Mouse (Mus musculus) liver, embryonic 14.5 days (tissue): ENCODE results near the gene Zfp872. TPM values are rescaled to one million over a fixed set of nuclear protein-coding genes. Genes with fewer than 3 reads are reported as not detected.
"Not testable (repeated sequence)": the region's sequence is repeated elsewhere in the genome, so short reads cannot be mapped to it uniquely, and the experiment has no call there.

ENCODE experiments used
- ATAC-seq: fragments of 200-750 bp; cut with Nextera tagmentation; 2 replicates; pipeline ENCODE4 v1.8.0; 2017; ENCODE audit warnings: moderate number of reproducible peaks, mild to moderate bottlenecking, moderate library complexity; ENCODE audit not compliant: insufficient read depth
- DNase-seq, 3 experiments: peaks; one replicate each; pipeline ENCODE4 v3.0.0-alpha.2; 2012 to 2013; ENCODE audit warnings: low read depth in 3 of 3, low spot score in 3 of 3
- H3K27ac ChIP-seq: fragments of 300-500 bp; sonication (generic); 2 replicates; pipeline ENCODE4 v1.5.1; 2014; ENCODE audit warnings: moderate library complexity, mild to moderate bottlenecking, control low read depth, inconsistent platforms
- H3K27me3 ChIP-seq: fragments of 300-500 bp; sonication (generic); 2 replicates; pipeline ENCODE4 v1.6.1; 2014; ENCODE audit warnings: mild to moderate bottlenecking, low read length, moderate library complexity; ENCODE audit not compliant: control insufficient read depth, insufficient read depth
- H3K36me3 ChIP-seq: fragments of 300-500 bp; sonication (generic); replicated peaks from 2 replicates; pipeline ENCODE4 v1.6.1; 2014; ENCODE audit warnings: low read depth; ENCODE audit not compliant: control insufficient read depth, insufficient read depth
- H3K4me1 ChIP-seq, 2 experiments: fragments of 200-500 bp in 1 of 2; fragments of 300-500 bp in 1 of 2; sonication (generic) in 1 of 2; replicated peaks; 2 replicates each; pipeline ENCODE4 v1.6.1; 2012 to 2014; ENCODE audit warnings: antibody characterized with exemption in 1 of 2, inconsistent platforms in 1 of 2, low read length in 1 of 2; ENCODE audit not compliant: control insufficient read depth in 2 of 2, insufficient read depth in 2 of 2
- H3K4me2 ChIP-seq: fragments of 300-500 bp; sonication (generic); 2 replicates; pipeline ENCODE4 v1.6.1; 2014; ENCODE audit warnings: low read depth, mild to moderate bottlenecking, control low read depth, moderate library complexity
- H3K4me3 ChIP-seq, 2 experiments: fragments of 200-500 bp in 1 of 2; fragments of 300-500 bp in 1 of 2; sonication (generic) in 1 of 2; 2 replicates each; pipeline ENCODE4 v1.5.1; 2012 to 2014; ENCODE audit warnings: low read depth in 2 of 2, low read length in 2 of 2, mild to moderate bottlenecking in 2 of 2, control low read depth in 1 of 2, inconsistent platforms in 1 of 2, moderate library complexity in 1 of 2; ENCODE audit not compliant: insufficient read depth in 1 of 2
- H3K9ac ChIP-seq: fragments of 300-500 bp; sonication (generic); replicated peaks from 2 replicates; pipeline ENCODE4 v1.6.1; 2014; ENCODE audit warnings: mild to moderate bottlenecking, control low read depth, moderate library complexity
- H3K9me3 ChIP-seq: fragments of 300-500 bp; sonication (generic); 2 replicates; pipeline ENCODE4 v1.6.1; 2016; ENCODE audit warnings: low read length, mixed read lengths; ENCODE audit not compliant: control insufficient read depth
- CTCF ChIP-seq: IDR thresholded peaks from 2 replicates; pipeline ENCODE4 v1.5.1; 2016; ENCODE audit warnings: antibody characterized with exemption, low read depth, control low read depth
- EP300 ChIP-seq: IDR thresholded peaks from 2 replicates; pipeline ENCODE4 v1.6.1; 2016; ENCODE audit warnings: antibody characterized with exemption, low read depth
- whole genome bisulfite sequencing: fragments of 180-500 bp; shearing (Covaris S2); extraction: QIAGEN DNeasy Blood & Tissue Kit; methylation state at CpG from one replicate; pipeline ENCODE4 v1.1.7; 2014; ENCODE audit not compliant: insufficient replicate concordance; 5-methylcytosine and 5-hydroxymethylcytosine counted together
- polyA plus RNA-seq, 2 experiments: library from polyadenylated mRNA; depleted of rRNA in 1 of 2; stranded (reverse) in 1 of 2; unstranded in 1 of 2; fragments of >200 nt; fragmentation: Nextera tagmentation in 1 of 2; extraction: Ambion mirVana in 1 of 2; gene quantifications; 2 replicates each; pipeline versions ENCODE4 v1.2.1 to v1.2.3; 2012 to 2014

Gene Zfp872
- polyA plus RNA-seq, 2 experiments, result not detected

- WGBS, result 54% methylated on average over 6 of the region's 8 CpGs
- Histone ChIP-seq H3K4me1 (peaks cover 0 to 3% of the 10 kb centered on the region in 2 experiments; a peak in 1 of 4 replicates), H3K36me3 (no peaks in the 10 kb centered on the region), H3K9me3 (no peaks in the 10 kb centered on the region), H3K27me3 (no peaks in the 10 kb centered on the region), H3K9ac (no peak overlapping the region), H3K4me2 (no peak overlapping the region), H3K27ac (no peak overlapping the region), H3K4me3 (no peak overlapping the region)
- no peak for ATAC-seq
- TF ChIP-seq CTCF, result no peak
- no peak for TF ChIP-seq EP300
- DNase-seq, result no peak
Observed at GRCm38 (mm10) chr9:22144304-22144965, 43.5 kb upstream of the Zfp872 start.

- H3K9me3 ChIP-seq, result no peaks in the 10 kb centered on the region
- no peaks in the 10 kb centered on the region for H3K36me3 ChIP-seq
- peaks cover 0 to 11% of the 10 kb centered on the region in 2 experiments; a peak in 2 of 4 replicates for H3K4me1 ChIP-seq
- no peaks in the 10 kb centered on the region; the same call in 1 of the 2 replicates for H3K27me3 ChIP-seq
- DNase-seq, result no peak
- H3K9ac ChIP-seq, result no peak overlapping the region
- ATAC-seq, result peak; percentile 83
- WGBS, result 49% methylated on average over 20 of the region's 20 CpGs
- H3K27ac ChIP-seq, result no peak overlapping the region
- TF ChIP-seq CTCF (no peak), EP300 (no peak)
- no peak overlapping the region for H3K4me3 ChIP-seq
- no peak overlapping the region for H3K4me2 ChIP-seq
Observed at GRCm38 (mm10) chr9:22149426-22150248, 38.3 kb upstream of the Zfp872 start.

- H3K9ac ChIP-seq, H3K36me3 ChIP-seq, H3K27me3 ChIP-seq, H3K9me3 ChIP-seq, DNase-seq, ATAC-seq, H3K4me3 ChIP-seq, H3K4me2 ChIP-seq, H3K27ac ChIP-seq: not testable (repeated sequence)
- 60% methylated on average over 7 of the region's 7 CpGs for WGBS
- peaks cover 0 to 11% of the 10 kb centered on the region in 2 experiments; a peak in 2 of 4 replicates for H3K4me1 ChIP-seq
Observed at GRCm38 (mm10) chr9:22150249-22150693, 37.6 kb upstream of the Zfp872 start.

- no peaks in the 10 kb centered on the region; the same call in 1 of the 2 replicates for H3K27me3 ChIP-seq
- no peak overlapping the region for H3K27ac ChIP-seq
- H3K9ac ChIP-seq, result no peak overlapping the region
- no peaks in the 10 kb centered on the region for H3K36me3 ChIP-seq
- H3K9me3 ChIP-seq, result no peaks in the 10 kb centered on the region
- TF ChIP-seq CTCF (no peak), EP300 (no peak)
- whole genome bisulfite sequencing, result 59% methylated on average over 2 of the region's 2 CpGs
- peaks cover 0 to 14% of the 10 kb centered on the region in 2 experiments; a peak in 3 of 4 replicates for H3K4me1 ChIP-seq
- no peak overlapping the region for H3K4me3 ChIP-seq
- ATAC-seq, result no peak
- DNase-seq, result no peak
- H3K4me2 ChIP-seq, result no peak overlapping the region
Observed at GRCm38 (mm10) chr9:22150946-22151345, 36.9 kb upstream of the Zfp872 start.

DNA sequence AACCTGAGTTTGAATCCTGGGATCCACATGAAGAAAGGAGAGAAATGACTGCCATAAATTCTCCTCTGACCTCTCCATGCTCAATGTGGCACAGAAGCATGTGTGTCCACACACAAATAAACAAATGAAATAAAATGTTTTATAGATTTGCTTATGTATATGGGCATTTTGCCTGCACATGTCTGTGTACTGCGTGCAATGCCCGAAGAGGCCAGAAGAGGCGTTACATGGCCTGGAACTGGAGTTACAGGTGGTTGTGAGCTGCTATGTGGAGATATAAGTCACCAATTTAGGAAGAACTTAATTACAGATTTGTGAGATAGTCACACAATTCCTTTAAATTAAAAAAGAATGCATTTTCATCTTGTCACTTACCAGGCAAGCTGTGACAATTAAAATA, 34.1 kb upstream of the Zfp872 start:
- no peaks in the 10 kb centered on the region for H3K36me3 ChIP-seq
- no peak overlapping the region for H3K4me3 ChIP-seq
- no peak for DNase-seq
- no peak overlapping the region for H3K9ac ChIP-seq
- H3K9me3 ChIP-seq, result no peaks in the 10 kb centered on the region
- no peak for ATAC-seq
- H3K27ac ChIP-seq, result no peak overlapping the region
- H3K27me3 ChIP-seq, result no peaks in the 10 kb centered on the region; the same call in 1 of the 2 replicates
- TF ChIP-seq CTCF (peak; percentile 27; the same call in 1 of the 2 replicates), EP300 (no peak)
- H3K4me2 ChIP-seq, result no peak overlapping the region
- peaks cover 6 to 21% of the 10 kb centered on the region in 2 experiments for H3K4me1 ChIP-seq
- WGBS, result 76% methylated on average over 3 of the region's 3 CpGs
